27 mouse cellular contexts compared by ENCODE assay signal in genomic region chr10:59251980-59252379, GRCm38 (mm10). TPM values are rescaled to one million over a fixed set of nuclear protein-coding genes. Genes with fewer than 3 reads are reported as not detected.
DNase-seq lines count a peak whose midpoint lies in the region; ATAC-seq and TF ChIP-seq lines count a peak whose summit lies in the region.
"Had no signal": no experiment of that assay in that cellular context is flagged by ENCODE, and none has a peak within 500 bp of the region (broad histone marks: within the 10 kb centered on the region; RNA-seq: fewer than 3 reads in every experiment).

No protein-coding gene starts in this region.

- H3K4me2 ChIP-seq in intestine, embryonic 15.5 days (replicated peaks): no peak overlapping the region
- H3K4me2 ChIP-seq in intestine, postnatal 0 days (replicated peaks; ENCODE audit: low read depth): no peak overlapping the region
- H3K4me2 ChIP-seq: embryonic facial prominence, embryonic 13.5 days; embryonic facial prominence, embryonic 15.5 days; forebrain, embryonic 12.5 days had no signal

- H3K9me3 ChIP-seq in intestine, embryonic 15.5 days: no peaks in the 10 kb centered on the region
- H3K9me3 ChIP-seq in intestine, postnatal 0 days (ENCODE audit: control insufficient read depth): no peaks in the 10 kb centered on the region
- H3K9me3 ChIP-seq: embryonic facial prominence, embryonic 13.5 days; embryonic facial prominence, embryonic 15.5 days; forebrain, embryonic 10.5 days; forebrain, embryonic 12.5 days; G1E had no signal

- no peaks in the 10 kb centered on the region for H3K36me3 ChIP-seq in intestine, embryonic 15.5 days
- no peaks in the 10 kb centered on the region for H3K36me3 ChIP-seq in intestine, postnatal 0 days (ENCODE audit: control insufficient read depth, insufficient read depth)
- H3K36me3 ChIP-seq: embryonic facial prominence, embryonic 13.5 days; embryonic facial prominence, embryonic 15.5 days; forebrain, embryonic 10.5 days; forebrain, embryonic 12.5 days; G1E had no signal

- no peak overlapping the region for H3K9ac ChIP-seq in intestine, embryonic 15.5 days
- no peak overlapping the region for H3K9ac ChIP-seq in intestine, postnatal 0 days (ENCODE audit: low read depth, low read length)
- H3K9ac ChIP-seq: embryonic facial prominence, embryonic 13.5 days; embryonic facial prominence, embryonic 15.5 days; forebrain, embryonic 12.5 days had no signal

- peak; percentile 47; the same call in 1 of the 2 replicates for ATAC-seq in intestine, embryonic 15.5 days
- ATAC-seq in intestine, postnatal 0 days: no peak
- peak; percentile 63 for ATAC-seq in granulocyte monocyte progenitor cell, adult 5-6 weeks (replicated peaks; ENCODE audit: poor library complexity, severe bottlenecking)
- ATAC-seq in megakaryocyte progenitor cell, adult 5-6 weeks (replicated peaks; ENCODE audit: poor library complexity): peak; percentile 43
- ATAC-seq: CD4-positive, CD25-positive, alpha-beta regulatory T cell, adult 4 months; forebrain, embryonic 14.5 days; forebrain, embryonic 16.5 days had no signal

- H3K4me3 ChIP-seq in intestine, embryonic 15.5 days (replicated peaks): no peak overlapping the region
- no peak overlapping the region for H3K4me3 ChIP-seq in intestine, postnatal 0 days (ENCODE audit: low read depth, low read length)
- H3K4me3 ChIP-seq: embryonic facial prominence, embryonic 13.5 days; embryonic facial prominence, embryonic 15.5 days; erythroblast, embryonic 14.5 days; forebrain, embryonic 10.5 days; forebrain, embryonic 12.5 days had no signal

- H3K27ac ChIP-seq in intestine, embryonic 15.5 days: no peak overlapping the region
- no peak overlapping the region for H3K27ac ChIP-seq in intestine, postnatal 0 days (ENCODE audit: low read depth, low read length)
- H3K27ac ChIP-seq: embryonic facial prominence, embryonic 13.5 days; embryonic facial prominence, embryonic 15.5 days; forebrain, embryonic 10.5 days; forebrain, embryonic 12.5 days had no signal

- H3K27me3 ChIP-seq in intestine, embryonic 15.5 days (replicated peaks): no peaks in the 10 kb centered on the region
- H3K27me3 ChIP-seq in intestine, postnatal 0 days (replicated peaks; ENCODE audit: control insufficient read depth, insufficient read depth, low read length): no peaks in the 10 kb centered on the region
- H3K27me3 ChIP-seq: CH12.LX; embryonic facial prominence, embryonic 13.5 days; embryonic facial prominence, embryonic 15.5 days; forebrain, embryonic 12.5 days had no signal

- H3K4me1 ChIP-seq in intestine, embryonic 15.5 days (replicated peaks): no peaks in the 10 kb centered on the region
- no peaks in the 10 kb centered on the region for H3K4me1 ChIP-seq in intestine, postnatal 0 days (replicated peaks; ENCODE audit: control insufficient read depth, insufficient read depth, low read length)
- H3K4me1 ChIP-seq: embryonic facial prominence, embryonic 13.5 days; embryonic facial prominence, embryonic 15.5 days; forebrain, embryonic 10.5 days; forebrain, embryonic 12.5 days had no signal

- WGBS in intestine, embryonic 15.5 days: 54% methylated on average over 2 of the region's 2 CpGs
- WGBS in intestine, postnatal 0 days: 45% methylated on average over 2 of the region's 2 CpGs

- DNase-seq in lung, adult 18-20 months: no peak
- DNase-seq in adrenal gland, adult 8-10 months: no peak
- no peak for DNase-seq in retina, postnatal 1 day
- DNase-seq: adrenal gland, adult 2 months; adrenal gland, postnatal 14 days; adrenal gland, postnatal 36 days; B cell, adult 2 months; cerebellum, adult 11-12 months; cerebellum, adult 2 months; cerebellum, adult 9-10 months; cerebellum, postnatal 10 days; cerebellum, postnatal 25 days; embryo, embryonic 11 days had no signal

- no peak for TF ChIP-seq CTCF in intestine, postnatal 0 days (IDR thresholded peaks at IDR 0.05; ENCODE audit: low read depth)

RNA-seq across cellular contexts. Expression of gene Sowahc, which starts 30.2 kb away (rescaled TPM):
- polyA plus RNA-seq in intestine, embryonic 15.5 days (2015; fragmentation: Nextera tagmentation; extraction: Ambion mirVana): 11.6 and 12.0 TPM in 2 replicates
- polyA plus RNA-seq in intestine, postnatal 0 days (2015; fragmentation: Nextera tagmentation; extraction: Ambion mirVana): 3.7 and 4.2 TPM in 2 replicates
- 6.9 and 8.1 TPM in 2 replicates for total RNA-seq in granulocyte monocyte progenitor cell, adult 5-6 weeks (2014; fragmentation: Nextera tagmentation)
- 17.2 and 19.6 TPM in 2 replicates for total RNA-seq in granulocyte monocyte progenitor cell, adult 5-6 weeks (2017)
- 10.0 and 19.3 TPM in 2 replicates for total RNA-seq in megakaryocyte progenitor cell, adult 5-6 weeks (2015)
- 11.5 and 19.2 TPM in 2 replicates for total RNA-seq in megakaryocyte progenitor cell, adult 5-6 weeks (2017)
- total RNA-seq in adrenal gland, adult 8-10 months (2022): 10 to 100 TPM; 23.1 to 42.2 (median 35.8) TPM
- polyA plus RNA-seq: erythroblast, embryonic 14.5 days had no signal

RNA-seq across cellular contexts. Expression of gene Sept10, which starts 30.3 kb away (rescaled TPM):
- polyA plus RNA-seq in intestine, embryonic 15.5 days (2015; fragmentation: Nextera tagmentation; extraction: Ambion mirVana): 31.6 and 40.1 TPM in 2 replicates
- polyA plus RNA-seq in intestine, postnatal 0 days (2015; fragmentation: Nextera tagmentation; extraction: Ambion mirVana): 18.8 and 21.5 TPM in 2 replicates
- total RNA-seq in granulocyte monocyte progenitor cell, adult 5-6 weeks (2014; fragmentation: Nextera tagmentation): 8.8 and 11.6 TPM in 2 replicates
- total RNA-seq in granulocyte monocyte progenitor cell, adult 5-6 weeks (2017): 7.7 and 17.8 TPM in 2 replicates
- 2.5 and 5.6 TPM in 2 replicates for total RNA-seq in megakaryocyte progenitor cell, adult 5-6 weeks (2015)
- total RNA-seq in megakaryocyte progenitor cell, adult 5-6 weeks (2017): 10.2 and 10.6 TPM in 2 replicates
- 10 to 100 TPM; 39.3 to 54.2 (median 49.7) TPM for total RNA-seq in adrenal gland, adult 8-10 months (2022)
- polyA plus RNA-seq: erythroblast, embryonic 14.5 days had no signal
